Mouse (Mus musculus): ENCODE results near the gene Atp5c1. TPM values are rescaled to one million over a fixed set of nuclear protein-coding genes. Genes with fewer than 3 reads are reported as not detected.

The Atp5c1 gene
- 611 and 614 TPM in 2 replicates for polyA plus RNA-seq (2014; fragmentation: Nextera tagmentation; extraction: Ambion mirVana)

- Histone ChIP-seq H3K9me3 (ENCODE audit: control insufficient read depth, low read length) (no peaks in the 10 kb centered on the region), H3K4me3 (ENCODE audit: low read depth, low read length) (peak within 1 kb of the TSS; percentile 99), H3K4me1 (ENCODE audit: control insufficient read depth, insufficient read depth, low read length) (peaks cover 29% of the 10 kb centered on the region), H3K27me3 (replicated peaks; ENCODE audit: control insufficient read depth, insufficient read depth, low read length) (no peaks in the 10 kb centered on the region), H3K9ac (ENCODE audit: low read depth, low read length) (peak within 1 kb of the TSS; percentile 99), H3K4me2 (ENCODE audit: low read depth, low read length) (peak within 1 kb of the TSS; percentile 82), H3K27ac (replicated peaks; ENCODE audit: low read depth, low read length) (peak within 1 kb of the TSS; percentile 91), H3K36me3 (ENCODE audit: control insufficient read depth, insufficient read depth, low read length) (0 out of 2 replicates have a peak, but pooled peaks cover 14% of the 10 kb centered on the region)
- DNase-seq (ENCODE audit: low spot score) (peak; percentile 98), ATAC-seq (ENCODE audit: low read depth) (peak; percentile 97)
- under 1% methylated on average over 52 of the region's 61 CpGs for WGBS
These were observed at the start of gene Atp5c1, which contains the start of gene Kin for GRCm38 (mm10) chr2:10080310-10081010. Atp5c1 (minus strand) TSS chr2:10080510. Kin (plus strand) TSS chr2:10080593.

- 81% methylated on average over 4 of the region's 4 CpGs for WGBS
- no peak for ATAC-seq (ENCODE audit: low read depth)
- Histone ChIP-seq H3K9ac (ENCODE audit: low read depth, low read length) (no peak overlapping the region), H3K27ac (replicated peaks; ENCODE audit: low read depth, low read length) (no peak overlapping the region), H3K4me2 (ENCODE audit: low read depth, low read length) (no peak overlapping the region), H3K36me3 (ENCODE audit: control insufficient read depth, insufficient read depth, low read length) (no peaks in the 10 kb centered on the region), H3K9me3 (ENCODE audit: control insufficient read depth, low read length) (no peaks in the 10 kb centered on the region), H3K4me1 (ENCODE audit: control insufficient read depth, insufficient read depth, low read length) (peaks cover 4% of the 10 kb centered on the region; the same call in 1 of the 2 replicates), H3K27me3 (replicated peaks; ENCODE audit: control insufficient read depth, insufficient read depth, low read length) (no peaks in the 10 kb centered on the region), H3K4me3 (ENCODE audit: low read depth, low read length) (no peak overlapping the region)
- DNase-seq (ENCODE audit: low spot score): no peak
These were observed 48.3 kb upstream of the Atp5c1 start for GRCm38 (mm10) chr2:10128571-10128970.

GRCm38 (mm10) chr2:10127471-10127870 is 47.2 kb upstream of the Atp5c1 start:
- Histone ChIP-seq H3K27ac (replicated peaks; ENCODE audit: low read depth, low read length) (no peak overlapping the region), H3K9ac (ENCODE audit: low read depth, low read length) (no peak overlapping the region), H3K4me2 (ENCODE audit: low read depth, low read length) (no peak overlapping the region), H3K27me3 (replicated peaks; ENCODE audit: control insufficient read depth, insufficient read depth, low read length) (no peaks in the 10 kb centered on the region), H3K36me3 (ENCODE audit: control insufficient read depth, insufficient read depth, low read length) (no peaks in the 10 kb centered on the region), H3K9me3 (ENCODE audit: control insufficient read depth, low read length) (no peaks in the 10 kb centered on the region), H3K4me3 (ENCODE audit: low read depth, low read length) (no peak overlapping the region), H3K4me1 (ENCODE audit: control insufficient read depth, insufficient read depth, low read length) (peaks cover 4% of the 10 kb centered on the region; the same call in 1 of the 2 replicates)
- DNase-seq (ENCODE audit: low spot score): no peak
- WGBS: 84% methylated on average over 5 of the region's 5 CpGs
- ATAC-seq (ENCODE audit: low read depth): no peak

- Histone ChIP-seq H3K4me1 (ENCODE audit: control insufficient read depth, insufficient read depth, low read length) (peaks cover 4% of the 10 kb centered on the region; the same call in 1 of the 2 replicates), H3K9ac (ENCODE audit: low read depth, low read length) (no peak overlapping the region), H3K36me3 (ENCODE audit: control insufficient read depth, insufficient read depth, low read length) (no peaks in the 10 kb centered on the region), H3K27me3 (replicated peaks; ENCODE audit: control insufficient read depth, insufficient read depth, low read length) (no peaks in the 10 kb centered on the region), H3K27ac (replicated peaks; ENCODE audit: low read depth, low read length) (no peak overlapping the region), H3K9me3 (ENCODE audit: control insufficient read depth, low read length) (no peaks in the 10 kb centered on the region), H3K4me2 (ENCODE audit: low read depth, low read length) (no peak overlapping the region), H3K4me3 (ENCODE audit: low read depth, low read length) (no peak overlapping the region)
- WGBS: 88% methylated on average over 4 of the region's 4 CpGs
- no peak for ATAC-seq (ENCODE audit: low read depth)
- no peak for DNase-seq (ENCODE audit: low spot score)
These were observed 45.8 kb upstream of the Atp5c1 start for GRCm38 (mm10) chr2:10126122-10126521.

GRCm38 (mm10) chr2:10121826-10122225 is 41.5 kb upstream of the Atp5c1 start:
- DNase-seq (ENCODE audit: low spot score): no peak
- H3K4me2 ChIP-seq (ENCODE audit: low read depth, low read length): no peak overlapping the region
- 85% methylated on average over 3 of the region's 3 CpGs for WGBS
- no peak overlapping the region for H3K4me3 ChIP-seq (ENCODE audit: low read depth, low read length)
- ATAC-seq (ENCODE audit: low read depth): no peak
- no peak overlapping the region for H3K27ac ChIP-seq (replicated peaks; ENCODE audit: low read depth, low read length)
- no peak overlapping the region for H3K9ac ChIP-seq (ENCODE audit: low read depth, low read length)
- H3K9me3 ChIP-seq (ENCODE audit: control insufficient read depth, low read length): no peaks in the 10 kb centered on the region
- H3K36me3 ChIP-seq (ENCODE audit: control insufficient read depth, insufficient read depth, low read length): no peaks in the 10 kb centered on the region
- no peaks in the 10 kb centered on the region for H3K27me3 ChIP-seq (replicated peaks; ENCODE audit: control insufficient read depth, insufficient read depth, low read length)
- H3K4me1 ChIP-seq (ENCODE audit: control insufficient read depth, insufficient read depth, low read length): no peaks in the 10 kb centered on the region

GRCm38 (mm10) chr2:10119276-10119675 is 39.0 kb upstream of the Atp5c1 start:
- WGBS: 78% methylated on average over 8 of the region's 8 CpGs
- DNase-seq (ENCODE audit: low spot score) (no peak), ATAC-seq (ENCODE audit: low read depth) (no peak)
- Histone ChIP-seq H3K4me1 (ENCODE audit: control insufficient read depth, insufficient read depth, low read length) (no peaks in the 10 kb centered on the region), H3K4me3 (ENCODE audit: low read depth, low read length) (no peak overlapping the region), H3K9me3 (ENCODE audit: control insufficient read depth, low read length) (no peaks in the 10 kb centered on the region), H3K9ac (ENCODE audit: low read depth, low read length) (no peak overlapping the region), H3K27ac (replicated peaks; ENCODE audit: low read depth, low read length) (no peak overlapping the region), H3K4me2 (ENCODE audit: low read depth, low read length) (no peak overlapping the region), H3K36me3 (ENCODE audit: control insufficient read depth, insufficient read depth, low read length) (no peaks in the 10 kb centered on the region), H3K27me3 (replicated peaks; ENCODE audit: control insufficient read depth, insufficient read depth, low read length) (no peaks in the 10 kb centered on the region)

- H3K27ac ChIP-seq (replicated peaks; ENCODE audit: low read depth, low read length): no peak overlapping the region
- 68% methylated on average over 1 of the region's 1 CpGs for WGBS
- no peaks in the 10 kb centered on the region for H3K9me3 ChIP-seq (ENCODE audit: control insufficient read depth, low read length)
- no peaks in the 10 kb centered on the region for H3K4me1 ChIP-seq (ENCODE audit: control insufficient read depth, insufficient read depth, low read length)
- H3K36me3 ChIP-seq (ENCODE audit: control insufficient read depth, insufficient read depth, low read length): no peaks in the 10 kb centered on the region
- ATAC-seq (ENCODE audit: low read depth) (no peak), DNase-seq (ENCODE audit: low spot score) (no peak)
- H3K9ac ChIP-seq (ENCODE audit: low read depth, low read length): no peak overlapping the region
- H3K4me2 ChIP-seq (ENCODE audit: low read depth, low read length): no peak overlapping the region
- H3K4me3 ChIP-seq (ENCODE audit: low read depth, low read length): no peak overlapping the region
- no peaks in the 10 kb centered on the region for H3K27me3 ChIP-seq (replicated peaks; ENCODE audit: control insufficient read depth, insufficient read depth, low read length)
These were observed 38.4 kb upstream of the Atp5c1 start for GRCm38 (mm10) chr2:10118751-10119150.

- WGBS: 61% methylated on average over 6 of the region's 6 CpGs
- H3K4me1 ChIP-seq (ENCODE audit: control insufficient read depth, insufficient read depth, low read length): no peaks in the 10 kb centered on the region
- H3K36me3 ChIP-seq (ENCODE audit: control insufficient read depth, insufficient read depth, low read length): no peaks in the 10 kb centered on the region
- DNase-seq (ENCODE audit: low spot score) (no peak), ATAC-seq (ENCODE audit: low read depth) (no peak)
- H3K27me3 ChIP-seq (replicated peaks; ENCODE audit: control insufficient read depth, insufficient read depth, low read length): no peaks in the 10 kb centered on the region
- no peak overlapping the region for H3K27ac ChIP-seq (replicated peaks; ENCODE audit: low read depth, low read length)
- H3K4me3 ChIP-seq (ENCODE audit: low read depth, low read length): no peak overlapping the region
- no peak overlapping the region for H3K9ac ChIP-seq (ENCODE audit: low read depth, low read length)
- H3K9me3 ChIP-seq (ENCODE audit: control insufficient read depth, low read length): no peaks in the 10 kb centered on the region
- H3K4me2 ChIP-seq (ENCODE audit: low read depth, low read length): no peak overlapping the region
These were observed 28.4 kb upstream of the Atp5c1 start for GRCm38 (mm10) chr2:10108535-10109189.
